Mouse (Mus musculus) activated CD4-positive, CD25-positive, alpha-beta regulatory T cell (primary cell): ENCODE data around the gene Slc25a19. TPM values are rescaled to one million over a fixed set of nuclear protein-coding genes. Genes with fewer than 3 reads are reported as not detected.

Experiments
- polyA plus RNA-seq, 2 experiments: library from polyadenylated mRNA; unstranded; fragments of 100-300 nt; shearing (Covaris generic); gene quantifications; one replicate each; pipeline ENCODE4 v1.2.1; 2017

The Slc25a19 gene
- 100 to 1,000 TPM in 1 of 2 experiments, 10 to 100 TPM in 1; 58.7 to 111 TPM for polyA plus RNA-seq

DNA sequence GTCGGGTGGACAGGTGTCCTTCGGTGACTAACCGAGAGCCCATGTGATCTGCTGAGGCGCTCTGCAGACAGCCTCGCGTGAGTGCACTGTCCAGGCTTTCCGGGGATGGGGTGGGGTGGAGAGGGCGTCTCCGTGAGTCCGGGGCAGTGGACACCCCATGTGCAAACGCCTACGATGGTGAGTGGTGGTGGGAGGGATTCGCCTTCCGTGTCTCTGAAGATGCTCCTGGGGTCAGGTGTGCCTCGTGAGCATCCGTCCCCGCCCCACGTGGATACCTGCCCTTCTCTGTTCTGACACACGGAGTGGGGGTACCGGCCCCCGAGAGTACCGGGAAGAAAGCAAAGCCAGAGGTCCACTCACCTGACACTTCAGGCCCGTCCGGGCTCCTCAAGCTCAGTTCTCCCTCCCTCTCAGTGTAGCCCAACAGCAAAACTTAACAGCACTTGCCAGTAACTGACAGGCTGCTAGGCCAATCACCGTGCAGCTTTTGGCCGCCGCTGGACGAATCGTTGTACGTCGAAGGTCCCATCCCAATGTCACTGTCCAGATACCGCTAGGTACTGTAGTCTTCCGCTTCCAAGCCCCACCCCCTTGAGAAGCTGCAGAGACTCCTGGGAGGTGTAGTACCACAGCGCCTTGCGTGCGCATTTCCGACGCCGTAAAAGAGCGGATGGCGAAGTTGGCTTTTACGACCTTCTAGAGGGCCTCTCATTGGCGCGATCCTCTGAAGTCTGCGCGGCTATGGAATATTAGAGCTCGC is at the start of gene Slc25a19:
TSS of gene Slc25a19 (minus strand) at position 591 of the 760 bp plus-strand sequence.

DNA sequence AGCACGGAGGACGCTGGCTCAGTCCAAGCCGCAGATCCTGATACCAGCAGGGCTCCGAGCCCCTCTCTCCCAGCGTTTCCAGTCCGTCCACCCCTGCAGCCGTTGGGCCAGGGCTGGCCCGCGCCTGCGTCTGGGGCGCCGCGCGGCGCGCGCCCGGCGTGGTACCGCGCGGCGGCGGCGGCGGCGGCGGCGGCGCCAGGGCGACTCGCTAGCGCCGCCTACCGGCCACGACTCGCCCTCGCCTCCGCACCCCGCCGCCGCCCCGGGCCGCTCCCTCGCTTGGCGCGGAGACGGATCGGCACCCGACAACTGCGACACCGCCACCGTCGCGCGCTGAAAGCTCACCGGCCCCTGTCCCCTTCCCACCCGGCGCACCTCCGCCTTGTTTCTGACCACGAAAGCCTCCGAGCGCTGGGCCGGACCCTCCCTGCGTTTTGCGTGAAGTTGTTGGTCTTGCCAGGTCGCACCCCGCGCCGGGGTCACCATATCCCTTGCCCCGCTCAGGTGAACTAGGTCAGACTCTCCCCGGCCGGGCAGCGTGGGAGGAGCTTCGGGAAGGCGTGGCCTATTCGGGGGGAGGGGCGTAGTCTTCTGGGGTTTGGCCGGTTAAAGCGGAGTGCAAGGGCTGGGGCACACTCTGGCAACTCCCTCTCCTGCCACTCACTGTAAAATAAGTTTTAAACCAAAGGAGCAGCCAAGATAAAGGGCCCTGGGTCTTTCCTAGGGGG is 15.5 kb downstream of the Slc25a19 start, which contains the start of gene Mif4gd:
TSS of gene Mif4gd (minus strand) at position 560 of the 728 bp plus-strand sequence.

DNA sequence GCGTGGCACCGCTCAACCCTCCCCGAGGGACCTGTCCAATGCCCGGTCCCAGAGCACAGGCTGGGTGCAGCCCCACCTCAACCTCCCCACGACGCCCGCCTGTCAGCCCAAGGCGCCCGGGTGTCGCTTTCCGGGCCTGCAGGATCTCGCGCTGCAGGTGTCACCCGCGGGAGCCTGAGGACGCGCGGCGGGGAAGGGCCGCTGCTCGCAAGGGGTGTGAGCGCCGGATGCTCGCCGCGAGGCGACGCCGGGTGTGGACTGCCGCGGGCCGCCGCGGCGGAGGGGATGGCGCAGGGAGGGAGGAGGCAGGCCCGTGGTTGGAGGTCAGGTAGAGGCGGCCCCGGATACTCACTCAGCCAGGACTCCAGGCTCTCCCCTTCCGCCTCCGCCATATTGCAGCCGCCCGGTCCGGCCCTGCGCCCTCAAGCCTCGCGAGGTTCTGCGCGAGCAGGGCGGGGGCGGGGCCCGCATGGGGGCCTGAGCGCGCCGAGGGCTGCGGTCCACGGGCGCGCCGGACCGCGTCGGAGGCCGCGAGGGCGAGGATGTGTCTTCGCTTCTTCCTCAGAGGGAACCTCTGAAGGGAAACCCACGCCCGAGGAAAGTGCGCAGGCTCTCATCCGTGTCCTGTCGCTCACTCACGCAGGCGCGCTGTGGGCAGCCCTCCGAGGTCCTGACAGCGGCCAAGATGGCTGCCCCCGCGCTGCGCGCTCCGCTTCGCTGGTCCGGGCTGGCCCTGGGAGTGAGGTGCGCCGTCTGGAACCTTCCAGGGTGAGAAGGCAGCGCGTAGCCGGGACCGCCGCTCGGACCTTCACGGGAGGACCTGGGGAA is 24.4 kb downstream of the Slc25a19 start, which contains the start of the genes Mrps7 and Gga3:
TSS of gene Mrps7 (plus strand) at position 450 of the 828 bp plus-strand sequence.
TSS of gene Gga3 (minus strand) at position 576 of the 828 bp plus-strand sequence.

Other genes with a start within 250 kb of the Slc25a19 start
- gene Cdr2l, start 246.4 kb downstream of the Slc25a19 start, polyA plus RNA-seq = under 1 TPM in 1 of 2 experiments, not detected in 1; 0.41 TPM
- 100 to 1,000 TPM; 139 to 191 TPM for gene Mrpl58, start 224.5 kb downstream of the Slc25a19 start, polyA plus RNA-seq
- 100 to 1,000 TPM; 717 to 796 TPM for gene Atp5h, start 208.3 kb downstream of the Slc25a19 start, polyA plus RNA-seq
- gene Kctd2, start 208.2 kb downstream of the Slc25a19 start, polyA plus RNA-seq = 10 to 100 TPM; 47.7 to 82.2 TPM
- under 1 TPM in 1 of 2 experiments, not detected in 1; 0.23 TPM for gene Trim80, start 187.8 kb downstream of the Slc25a19 start, polyA plus RNA-seq
- gene Slc16a5, start 165.8 kb downstream of the Slc25a19 start, polyA plus RNA-seq = 10 to 100 TPM in 1 of 2 experiments, 1 to 10 TPM in 1; 2.6 to 13.6 TPM
- gene Armc7, start 152.6 kb downstream of the Slc25a19 start, polyA plus RNA-seq = 10 to 100 TPM; 69.6 to 70.1 TPM
- 100 to 1,000 TPM; 336 to 352 TPM for gene Nt5c, start 136.4 kb downstream of the Slc25a19 start, polyA plus RNA-seq
- 100 to 1,000 TPM; 509 to 536 TPM for gene Jpt1, start 113.9 kb downstream of the Slc25a19 start, polyA plus RNA-seq
- gene Sumo2, start 92.0 kb downstream of the Slc25a19 start, polyA plus RNA-seq = 100 to 1,000 TPM; 793 to 799 TPM
- gene Nup85, start 63.9 kb downstream of the Slc25a19 start, polyA plus RNA-seq = 10 to 100 TPM; 61.1 to 71.0 TPM
- 10 to 100 TPM; 51.8 to 66.7 TPM for gene Mrps7, start 24.4 kb downstream of the Slc25a19 start, polyA plus RNA-seq
- gene Gga3, start 24.2 kb downstream of the Slc25a19 start, polyA plus RNA-seq = 10 to 100 TPM; 29.5 to 34.3 TPM
- 100 to 1,000 TPM; 167 to 308 TPM for gene Mif4gd, start 15.3 kb downstream of the Slc25a19 start, polyA plus RNA-seq
- gene Grb2, start 80.3 kb upstream of the Slc25a19 start, polyA plus RNA-seq = 100 to 1,000 TPM; 167 to 275 TPM
- gene Tmem94, start 137.1 kb upstream of the Slc25a19 start, polyA plus RNA-seq = 10 to 100 TPM; 16.2 to 19.3 TPM
- 1 to 10 TPM; 1.5 to 2.7 TPM for gene Caskin2, start 185.3 kb upstream of the Slc25a19 start, polyA plus RNA-seq
- 10 to 100 TPM; 26.4 to 33.1 TPM for gene Tsen54, start 186.4 kb upstream of the Slc25a19 start, polyA plus RNA-seq
- gene Llgl2, start 195.8 kb upstream of the Slc25a19 start, polyA plus RNA-seq = 10 to 100 TPM; 25.4 to 26.7 TPM
- under 1 TPM in 1 of 2 experiments, not detected in 1; 0.21 TPM for gene Myo15b, start 230.1 kb upstream of the Slc25a19 start, polyA plus RNA-seq